Mouse (Mus musculus) MEL (cell line): ENCODE measurements at regions not wholly inside any gene's neighbourhood (a gene's known extent, or its start where the extent isn't known, plus 50 kb on each side); places are given as distances from the start of the nearest gene placed in this dataset.
A peak's percentile ranks its signal among the peaks of the same experiment; 100 is the strongest.

Experiments
- DNase-seq: peaks from one replicate; pipeline ENCODE4 v3.0.0; 2011; ENCODE audit warnings: low read depth, low spot score
- H3K27ac ChIP-seq: 2 replicates; pipeline ENCODE4 v1.5.1; 2012; ENCODE audit warnings: low read depth, mild to moderate bottlenecking, control low read depth, low read length, moderate library complexity; ENCODE audit not compliant: control insufficient read depth
- H3K27me3 ChIP-seq, 2 experiments: fragments of 150-350 bp in 1 of 2; sonication (generic) in 1 of 2; 2 replicates each; pipeline ENCODE4 v1.6.1; 2012; ENCODE audit warnings: low read length in 2 of 2, mild to moderate bottlenecking in 2 of 2, improper control_type of control experiment in 1 of 2, moderate library complexity in 1 of 2; ENCODE audit not compliant: insufficient read depth in 2 of 2, control insufficient read depth in 1 of 2
- H3K36me3 ChIP-seq, 2 experiments: 2 replicates each; pipeline ENCODE4 v1.6.1; 2012 to 2014; ENCODE audit warnings: low read length in 2 of 2, improper control_type of control experiment in 1 of 2, inconsistent platforms in 1 of 2, mild to moderate bottlenecking in 1 of 2; ENCODE audit not compliant: insufficient read depth in 2 of 2, control insufficient read depth in 1 of 2
- H3K4me1 ChIP-seq, 2 experiments: fragments of 150-350 bp in 1 of 2; sonication (generic) in 1 of 2; 2 replicates each; pipeline ENCODE4 v1.6.1; 2012; ENCODE audit warnings: low read length in 2 of 2, improper control_type of control experiment in 1 of 2, mild to moderate bottlenecking in 1 of 2; ENCODE audit not compliant: insufficient read depth in 2 of 2, control insufficient read depth in 1 of 2
- H3K4me3 ChIP-seq, 2 experiments: fragments of 150-350 bp in 1 of 2; sonication (generic) in 1 of 2; 2 replicates each; pipeline ENCODE4 v1.5.1; 2012; ENCODE audit warnings: low read depth in 2 of 2, low read length in 2 of 2, mild to moderate bottlenecking in 2 of 2, moderate library complexity in 2 of 2, control low read depth in 1 of 2, improper control_type of control experiment in 1 of 2; ENCODE audit not compliant: control insufficient read depth in 1 of 2, insufficient read depth in 1 of 2
- H3K79me2 ChIP-seq: 2 replicates; pipeline ENCODE4 v1.6.1; 2012; ENCODE audit warnings: mild to moderate bottlenecking, low read length, moderate library complexity; ENCODE audit not compliant: control insufficient read depth, poor library complexity, insufficient read depth
- H3K9ac ChIP-seq: 2 replicates; pipeline ENCODE4 v1.6.1; 2012; ENCODE audit warnings: low read depth, mild to moderate bottlenecking, control low read depth, low read length, moderate library complexity; ENCODE audit not compliant: control insufficient read depth, poor library complexity, severe bottlenecking
- H3K9me3 ChIP-seq: fragments of 150-350 bp; sonication (generic); replicated peaks from 2 replicates; pipeline ENCODE4 v1.6.1; 2012; ENCODE audit warnings: mild to moderate bottlenecking, low read length, improper control_type of control experiment, moderate library complexity; ENCODE audit not compliant: insufficient read depth
- CTCF ChIP-seq, 3 experiments: IDR thresholded peaks in 2 of 3; conservative IDR thresholded peaks in 1 of 3; 2 replicates each; pipeline ENCODE4 v1.5.1; 2011 to 2012; ENCODE audit warnings: low read length in 3 of 3, low read depth in 2 of 3, mild to moderate bottlenecking in 2 of 3, improper control_type of control experiment in 1 of 3, inconsistent platforms in 1 of 3, mixed read lengths in 1 of 3, moderate library complexity in 1 of 3; ENCODE audit not compliant: control insufficient read depth in 1 of 3, insufficient read depth in 1 of 3, poor library complexity in 1 of 3, severe bottlenecking in 1 of 3
- GABPA ChIP-seq: IDR thresholded peaks from 2 replicates; pipeline ENCODE4 v1.6.1; 2012; ENCODE audit warnings: low read depth, mild to moderate bottlenecking, inconsistent platforms, low read length, improper control_type of control experiment, moderate library complexity
- HCFC1 ChIP-seq: IDR thresholded peaks from 2 replicates; pipeline ENCODE4 v1.6.1; 2012; ENCODE audit warnings: low read depth, mild to moderate bottlenecking, inconsistent platforms, low read length, improper control_type of control experiment, moderate library complexity
- JUND ChIP-seq: IDR thresholded peaks from 2 replicates; pipeline ENCODE4 v1.6.1; 2011; ENCODE audit warnings: low read depth, mild to moderate bottlenecking, improper control_type of control experiment, low read length
- MAFK ChIP-seq: IDR thresholded peaks from 2 replicates; pipeline ENCODE4 v1.6.1; 2011; ENCODE audit warnings: low read depth, mild to moderate bottlenecking, low read length, improper control_type of control experiment, borderline replicate concordance
- MAZ ChIP-seq: IDR thresholded peaks from 2 replicates; pipeline ENCODE4 v1.6.1; 2012; ENCODE audit warnings: low read depth, mild to moderate bottlenecking, inconsistent platforms, low read length, improper control_type of control experiment
- MXI1 ChIP-seq: IDR thresholded peaks from 2 replicates; pipeline ENCODE4 v1.6.1; 2011; ENCODE audit warnings: mild to moderate bottlenecking, low read depth, low read length, improper control_type of control experiment
- POLR2AphosphoS2 ChIP-seq: IDR thresholded peaks from 2 replicates; pipeline ENCODE4 v1.6.1; 2011; ENCODE audit warnings: low read length, improper control_type of control experiment
- POLR2AphosphoS5 ChIP-seq: IDR thresholded peaks from 2 replicates; pipeline ENCODE4 v1.6.1; 2012; ENCODE audit warnings: low read depth, borderline replicate concordance, mild to moderate bottlenecking, inconsistent platforms, low read length, moderate library complexity, mixed read lengths
- RAD21 ChIP-seq: IDR thresholded peaks from 2 replicates; pipeline ENCODE4 v1.6.1; 2011; ENCODE audit warnings: mild to moderate bottlenecking, low read depth, low read length, improper control_type of control experiment
- SMC3 ChIP-seq: IDR thresholded peaks from 2 replicates; pipeline ENCODE4 v1.6.1; 2011; ENCODE audit warnings: low read depth, low read length, improper control_type of control experiment
- TAL1 ChIP-seq: IDR thresholded peaks from 2 replicates; pipeline ENCODE4 v1.6.1; 2012; ENCODE audit warnings: mild to moderate bottlenecking, inconsistent platforms, low read length, moderate library complexity, mixed read lengths
- TBP ChIP-seq: IDR thresholded peaks from 2 replicates; pipeline ENCODE4 v1.8.0; 2011; ENCODE audit warnings: low read depth, low read length, improper control_type of control experiment
- TCF12 ChIP-seq: IDR thresholded peaks from 2 replicates; pipeline ENCODE4 v1.6.1; 2014; ENCODE audit warnings: low read depth, mild to moderate bottlenecking, inconsistent platforms, low read length, improper control_type of control experiment, moderate library complexity
- UBTF ChIP-seq: IDR thresholded peaks from 2 replicates; pipeline ENCODE4 v1.6.1; 2012; ENCODE audit warnings: low read depth, mild to moderate bottlenecking, inconsistent platforms, low read length, improper control_type of control experiment, moderate library complexity, borderline replicate concordance; ENCODE audit not compliant: insufficient read depth
- USF1 ChIP-seq: IDR thresholded peaks from 2 replicates; pipeline ENCODE4 v1.6.1; 2014; ENCODE audit warnings: low read depth, mild to moderate bottlenecking, inconsistent platforms, low read length, improper control_type of control experiment, moderate library complexity
- ZC3H11A ChIP-seq: IDR thresholded peaks from 2 replicates; pipeline ENCODE4 v1.6.1; 2012; ENCODE audit warnings: low read depth, mild to moderate bottlenecking, inconsistent platforms, low read length, improper control_type of control experiment
- ZMIZ1 ChIP-seq: IDR thresholded peaks from 2 replicates; pipeline ENCODE4 v1.6.1; 2012; ENCODE audit warnings: low read depth, mild to moderate bottlenecking, inconsistent platforms, low read length, improper control_type of control experiment, moderate library complexity

- no peak overlapping the region for H3K9ac ChIP-seq
- DNase-seq: no peak
- H3K27me3 ChIP-seq: no peaks in the 10 kb centered on the region
- no peak overlapping the region for H3K4me3 ChIP-seq
- H3K4me1 ChIP-seq: no peaks in the 10 kb centered on the region
- H3K27ac ChIP-seq: no peak overlapping the region
- H3K79me2 ChIP-seq: no peaks in the 10 kb centered on the region
- no peaks in the 10 kb centered on the region for H3K9me3 ChIP-seq
- no peaks in the 10 kb centered on the region for H3K36me3 ChIP-seq
- no peak for TF ChIP-seq POLR2AphosphoS5
- TF ChIP-seq MAZ: no peak
- no peak for TF ChIP-seq RAD21
- TF ChIP-seq MXI1: no peak
- no peak for TF ChIP-seq UBTF
- no peak for TF ChIP-seq ZMIZ1
- no peak for TF ChIP-seq USF1
These were observed 585.8 kb downstream of the Gm6685 start for GRCm38 (mm10) chr11:27753913-27754218.

DNA sequence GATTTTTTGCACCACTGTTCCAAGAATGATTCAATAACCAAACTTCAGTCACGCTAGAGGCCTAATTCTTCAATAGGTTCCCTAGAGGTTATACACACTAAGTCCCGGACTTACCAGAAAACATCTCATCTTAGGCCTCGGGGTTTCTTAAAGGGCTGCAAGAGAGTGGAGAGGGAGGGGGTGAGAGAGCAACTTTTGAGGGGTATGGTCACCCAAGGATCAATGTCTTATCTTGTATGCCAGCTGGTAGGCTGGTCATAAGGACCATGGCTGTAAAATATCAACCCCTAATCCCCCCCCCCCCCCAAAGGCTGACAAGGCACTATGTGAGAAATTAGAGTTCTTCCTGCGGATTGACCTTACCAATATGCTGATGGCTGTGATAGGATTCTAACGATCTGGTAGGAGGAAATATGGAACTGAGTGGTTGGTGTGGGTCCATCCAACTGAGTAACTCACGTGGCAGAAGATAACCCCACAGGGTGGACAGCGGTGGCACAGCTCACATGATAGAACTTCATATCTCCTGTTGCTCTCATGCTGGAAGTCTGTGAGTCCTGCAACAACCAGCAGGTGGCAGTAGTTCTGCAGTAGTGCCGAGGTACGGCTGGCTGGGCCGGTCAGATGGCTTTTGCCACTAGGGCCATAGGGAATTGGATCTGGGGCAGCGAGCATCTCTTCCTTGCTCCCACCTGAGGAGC is 586.3 kb downstream of the Gm6685 start:
- Histone ChIP-seq H3K4me1 (no peaks in the 10 kb centered on the region), H3K36me3 (no peaks in the 10 kb centered on the region), H3K9ac (no peak overlapping the region), H3K79me2 (no peaks in the 10 kb centered on the region), H3K9me3 (no peaks in the 10 kb centered on the region), H3K27me3 (no peaks in the 10 kb centered on the region), H3K4me3 (no peak overlapping the region)
- no peak for TF ChIP-seq JUND
- TF ChIP-seq RAD21: peak; percentile 51
- peak; percentile 47; the same call in 1 of the 2 replicates for TF ChIP-seq SMC3
- no peak for TF ChIP-seq TBP
- no peak for TF ChIP-seq TAL1
- TF ChIP-seq CTCF (IDR thresholded peaks at IDR 0.05 in 2 of 3, conservative IDR thresholded peaks at IDR 0.05 in 1 of 3; ENCODE audit: control insufficient read depth in 1 of 3, insufficient read depth in 1 of 3, low read depth in 2 of 3, low read length in 3 of 3, poor library complexity in 1 of 3, severe bottlenecking in 1 of 3): peak; percentile 50 to 77 (median 63)
- TF ChIP-seq GABPA: no peak
- TF ChIP-seq TCF12: no peak
- TF ChIP-seq, all 39 proteins: peak for 3
- DNase-seq: peak; percentile 36
- H3K27ac ChIP-seq: no peak overlapping the region

DNA sequence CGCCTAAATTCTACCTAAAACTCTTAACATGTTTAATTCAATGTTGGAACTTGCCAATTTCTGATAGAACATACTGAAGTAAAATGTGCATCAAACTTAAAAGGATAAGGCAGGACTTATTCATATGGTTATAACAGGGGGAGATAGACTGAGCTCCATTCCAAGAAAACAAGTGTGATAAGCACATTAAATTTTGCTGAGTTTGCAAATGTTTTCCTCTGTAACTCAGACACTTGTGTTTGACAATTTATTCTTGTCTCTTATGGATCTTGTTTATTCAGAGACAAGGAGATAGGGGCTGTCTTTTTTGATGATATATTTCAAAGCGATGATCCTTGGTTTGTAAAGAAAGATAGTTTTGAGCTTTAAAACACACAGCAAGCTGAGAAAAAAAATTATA is 613.6 kb downstream of the Gm6685 start:
- no peaks in the 10 kb centered on the region for H3K4me1 ChIP-seq
- H3K9ac ChIP-seq: no peak overlapping the region
- H3K27ac ChIP-seq: no peak overlapping the region
- no peak for DNase-seq
- H3K4me3 ChIP-seq: no peak overlapping the region
- H3K9me3 ChIP-seq: no peaks in the 10 kb centered on the region
- TF ChIP-seq POLR2AphosphoS2 (no peak), ZC3H11A (no peak), HCFC1 (no peak), MAFK (peak; percentile 53; the same call in 1 of the 2 replicates)
- H3K79me2 ChIP-seq: no peaks in the 10 kb centered on the region
- H3K36me3 ChIP-seq: no peaks in the 10 kb centered on the region
- H3K27me3 ChIP-seq: no peaks in the 10 kb centered on the region; a peak in 1 of 4 replicates
